Mouse (Mus musculus) lung, adult 2 months (tissue): ENCODE results near the gene Unc5cl.

ENCODE experiments used
- CTCF ChIP-seq: fragments of 200-500 bp; IDR thresholded peaks from 2 replicates; pipeline ENCODE4 v1.5.1; 2011; ENCODE audit warnings: mild to moderate bottlenecking, low read length, control low read depth; ENCODE audit not compliant: insufficient read depth
- POLR2A ChIP-seq: fragments of 200-500 bp; IDR thresholded peaks from 2 replicates; pipeline ENCODE4 v1.6.1; 2011; ENCODE audit warnings: low read depth, mild to moderate bottlenecking, control low read depth, low read length, borderline replicate concordance; ENCODE audit errors: extremely low read depth

- TF ChIP-seq CTCF (no peak), POLR2A (no peak)
Measured at GRCm38 (mm10) chr17:48454190-48454589, 511 bp upstream of the Unc5cl start.
